Mouse (Mus musculus) cerebellum, postnatal 36 days (tissue): ENCODE measurements around the gene Dock1.

Source experiments
- DNase-seq, 2 experiments: peaks; one replicate each; pipeline ENCODE4 v3.0.0; 2021 to 2022; ENCODE audit warnings: mixed read lengths in 2 of 2

Gene Dock1

DNA sequence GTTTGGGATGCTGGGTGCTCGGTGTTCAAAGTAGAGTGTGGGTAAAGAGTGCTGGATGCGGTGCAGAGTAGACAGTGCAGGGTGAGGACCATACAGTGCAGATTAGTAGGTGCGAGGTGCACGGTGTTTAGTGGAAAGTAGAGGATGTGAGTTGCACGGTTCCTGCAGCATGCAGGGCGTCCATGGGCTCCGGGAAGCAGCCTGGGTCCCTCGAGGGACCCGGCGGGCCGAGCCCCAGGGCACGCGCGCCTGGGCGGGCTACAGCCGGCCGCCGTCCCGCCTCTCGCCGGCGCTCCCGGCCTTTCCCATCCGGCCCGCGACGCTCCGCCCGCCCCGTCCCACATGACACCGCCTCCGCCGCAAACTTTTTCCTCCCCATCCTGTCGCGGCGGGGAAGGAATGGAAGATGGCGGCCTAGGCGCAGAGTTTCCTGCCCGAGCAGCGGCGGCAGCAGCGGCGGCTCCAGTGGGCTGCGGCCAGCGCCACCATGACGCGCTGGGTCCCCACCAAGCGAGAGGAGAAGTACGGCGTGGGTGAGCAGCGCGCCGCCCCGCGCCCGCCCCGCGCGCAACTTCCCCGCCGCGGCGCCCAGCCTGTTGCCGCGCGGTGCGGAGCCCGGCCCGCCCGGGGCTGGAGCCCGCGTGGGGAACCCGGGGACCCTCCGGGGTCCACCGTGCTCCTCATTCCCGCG lies at the start of gene Dock1:
Gene Dock1 (plus strand): TSS at position 343 of the 691 bp plus-strand sequence.
- DNase-seq: peak; percentile 10 to 26

DNA sequence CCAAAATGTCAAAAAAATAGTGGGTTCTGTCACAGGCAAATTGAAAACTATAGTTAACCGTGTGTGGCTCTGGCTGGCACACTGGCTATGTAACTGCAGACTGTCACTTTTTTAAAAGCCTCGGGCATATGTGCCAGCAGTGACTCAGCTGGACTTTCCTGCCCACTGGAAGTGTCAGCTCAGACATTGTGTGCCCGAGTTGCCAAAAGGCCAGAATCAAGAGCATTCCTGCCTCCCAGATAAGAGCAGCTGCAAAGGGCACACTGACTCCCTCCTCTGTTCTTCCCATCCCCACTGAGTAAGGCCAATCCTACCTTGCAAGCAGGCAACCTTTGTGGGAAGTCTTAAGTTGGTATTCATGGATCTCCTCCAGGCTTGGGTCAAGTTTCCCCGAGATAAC lies 42.5 kb upstream of the Dock1 start:
- no peak for DNase-seq

DNA sequence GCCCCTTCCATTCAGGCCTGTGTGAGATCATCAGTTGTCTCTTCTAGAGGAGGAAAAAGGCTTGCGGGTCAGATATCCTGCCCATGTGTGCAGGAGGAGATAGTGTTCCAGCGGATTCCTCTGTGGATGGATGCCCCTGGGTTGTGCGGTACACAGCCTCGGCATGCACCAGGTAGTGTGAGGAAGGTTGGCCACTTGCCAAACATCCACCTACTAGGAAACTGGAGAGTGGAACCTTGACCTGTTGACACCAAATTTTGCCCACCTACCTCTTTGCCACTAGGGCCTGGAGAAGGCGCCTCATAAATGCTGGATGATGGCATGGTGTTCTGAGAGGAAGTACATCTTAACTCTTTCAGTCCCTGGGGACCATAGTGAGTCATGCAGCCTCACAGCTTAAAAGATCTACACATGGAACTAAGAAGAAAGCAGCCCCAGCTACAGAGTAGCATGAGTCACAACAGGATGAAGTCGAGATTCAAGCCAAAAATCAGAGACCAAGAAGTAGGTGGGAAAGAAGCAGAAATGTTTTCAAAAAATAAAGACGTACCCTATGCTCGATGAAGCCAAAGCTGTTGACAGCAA lies 20.1 kb upstream of the Dock1 start:
- no peak for DNase-seq

DNA sequence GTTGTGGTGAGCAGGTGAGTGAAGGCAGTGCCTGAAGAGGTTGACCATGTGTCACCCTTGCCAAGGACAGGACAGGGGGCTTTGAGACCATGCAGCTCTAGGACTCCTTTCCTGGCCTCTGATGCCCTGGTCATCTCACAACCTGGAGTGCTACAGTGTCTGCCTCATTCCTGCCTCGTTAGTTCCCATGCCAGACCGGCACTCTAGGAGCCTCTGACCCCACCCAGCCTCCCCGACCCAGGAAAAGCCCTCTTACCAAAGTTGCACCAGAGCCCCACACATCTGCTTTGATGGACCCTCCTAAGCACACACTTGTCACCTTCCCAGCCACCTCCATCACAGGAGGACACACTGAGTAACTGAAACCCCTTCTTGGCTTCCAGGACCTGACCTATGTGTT lies 19.4 kb upstream of the Dock1 start:
- no peak for DNase-seq

DNA sequence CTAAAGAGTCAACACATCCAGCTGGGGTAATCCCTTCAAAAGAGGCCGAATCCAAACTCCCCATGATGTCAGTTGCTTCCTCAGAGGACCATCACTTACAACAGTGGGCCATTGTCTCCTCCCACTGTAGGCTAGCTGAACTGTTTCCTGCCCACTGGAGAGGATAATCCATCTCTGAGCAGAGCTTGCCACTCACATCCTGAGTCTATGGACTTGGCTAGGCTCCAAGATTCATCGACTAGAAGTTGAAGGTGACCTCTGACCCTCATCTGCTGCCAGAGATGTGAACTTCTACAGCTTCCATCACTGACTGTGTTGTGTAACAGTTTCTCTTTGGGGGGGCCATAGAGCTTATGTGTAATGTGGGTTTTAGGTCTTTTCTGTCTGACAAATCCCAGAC lies 7.2 kb upstream of the Dock1 start:
- no peak for DNase-seq

DNA sequence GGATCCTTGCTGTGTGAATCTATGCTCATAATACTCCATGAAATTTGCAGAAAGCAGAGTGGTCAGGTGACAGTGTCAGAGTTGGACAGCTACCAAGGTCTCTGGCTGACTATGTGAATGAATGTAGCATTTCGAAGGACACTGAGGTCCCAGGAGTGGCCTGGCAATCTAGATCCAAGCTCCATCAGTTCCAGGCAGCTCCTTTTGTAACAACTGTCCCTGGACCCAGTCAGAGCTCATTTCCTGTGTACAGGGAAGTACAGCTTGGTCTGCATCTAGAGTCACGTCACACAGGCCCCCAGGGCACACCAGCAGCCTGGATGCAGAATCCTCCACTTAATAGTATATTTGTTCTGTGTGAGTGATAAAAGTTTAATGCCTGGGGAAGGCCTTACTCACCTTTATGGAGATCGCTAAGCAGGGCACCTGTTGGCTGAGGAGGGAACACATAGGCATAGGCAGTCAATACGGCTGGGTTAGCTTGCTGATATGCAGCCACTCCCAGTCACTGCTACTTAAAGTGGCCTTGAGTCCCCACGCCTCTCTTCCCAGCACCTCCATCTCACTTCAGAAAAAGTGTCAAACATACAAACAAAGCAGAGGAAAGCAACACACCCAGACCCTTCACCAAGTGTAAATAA lies 4.7 kb upstream of the Dock1 start:
- DNase-seq: no peak

DNA sequence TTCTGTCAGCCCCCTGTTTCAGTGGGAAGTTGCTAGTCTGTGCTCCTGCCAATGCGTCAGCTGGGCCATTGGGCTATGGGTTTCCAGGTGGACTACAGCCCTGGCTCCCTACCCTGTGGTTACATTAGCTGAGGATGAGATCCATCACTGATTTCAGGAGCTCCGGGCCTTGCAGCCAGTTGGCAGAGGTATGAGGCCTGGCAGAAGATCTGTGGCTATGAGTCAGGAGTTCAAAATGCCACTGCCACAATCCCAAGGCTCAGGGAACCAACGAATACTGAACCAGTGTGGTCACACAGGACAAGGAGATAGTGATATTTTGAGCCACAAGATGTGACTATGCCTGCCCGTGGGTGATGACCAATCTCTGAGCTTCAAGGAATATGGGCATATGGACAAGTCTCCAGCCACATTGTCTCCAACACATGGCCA lies 3.2 kb upstream of the Dock1 start:
- DNase-seq: peak; percentile 24 to 36

DNA sequence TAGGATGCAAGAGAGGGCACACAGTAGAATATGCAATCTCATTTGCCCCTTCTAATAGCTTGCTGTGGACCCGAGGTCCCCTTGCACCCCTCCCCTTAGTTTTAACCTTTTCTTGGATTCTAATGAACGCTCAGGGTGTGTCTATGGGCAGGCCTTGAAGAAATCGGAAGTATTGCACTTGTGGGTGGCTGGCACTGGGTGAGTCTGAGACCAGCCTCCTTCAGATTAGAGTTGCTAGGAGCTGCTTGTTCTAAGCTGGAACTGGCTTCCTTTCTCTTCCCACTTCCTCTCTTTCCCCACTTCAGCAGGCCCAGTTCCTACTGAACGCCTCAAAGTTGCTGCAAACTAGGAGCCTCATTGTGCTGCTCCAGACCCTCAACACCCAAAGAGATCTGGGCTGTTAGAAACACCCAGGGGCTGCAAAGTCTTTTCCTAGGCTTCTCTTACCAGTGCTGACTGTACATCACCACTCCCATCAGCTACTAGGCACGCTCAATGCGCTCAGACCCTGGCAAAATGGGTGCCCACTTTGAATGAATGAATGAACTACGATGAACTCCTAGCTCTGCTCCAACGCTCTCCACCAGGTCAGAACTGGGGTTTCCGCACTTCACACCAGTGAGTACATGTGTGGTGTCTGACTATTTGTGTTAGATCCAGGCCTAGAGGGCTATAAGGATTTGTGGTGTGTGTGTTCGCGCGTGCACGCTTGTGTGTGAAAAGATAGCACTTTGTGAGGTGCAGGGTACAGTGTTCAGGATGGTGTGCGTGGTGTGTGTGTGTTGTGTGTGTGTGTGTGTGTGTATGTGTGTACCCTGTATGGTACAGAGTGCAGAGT lies 761 bp upstream of the Dock1 start:
- DNase-seq: no peak

DNA sequence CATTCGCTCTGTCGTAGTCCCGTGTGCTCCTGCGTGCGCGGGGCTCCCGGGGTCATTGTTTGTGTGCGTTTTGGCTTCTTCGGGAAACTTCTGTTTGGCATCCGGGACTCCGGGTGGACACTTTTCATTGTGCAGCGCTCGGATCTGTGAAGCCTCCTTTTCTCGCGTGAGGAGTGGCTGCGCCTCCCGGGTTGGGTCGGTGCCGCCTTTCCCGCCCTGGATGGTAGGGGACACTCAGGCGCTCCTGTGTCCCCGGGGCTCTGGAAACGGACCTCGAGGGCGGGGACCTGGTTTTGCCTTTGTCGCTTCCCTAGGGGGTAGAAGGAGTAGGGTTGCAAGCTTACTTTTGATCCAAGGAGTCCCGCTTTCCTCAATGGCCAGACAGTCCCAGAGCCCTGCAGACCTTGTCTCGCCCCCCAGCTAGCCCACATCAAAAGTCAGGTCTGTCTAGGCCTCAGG lies 578 bp downstream of the Dock1 start:
- DNase-seq: no peak

DNA sequence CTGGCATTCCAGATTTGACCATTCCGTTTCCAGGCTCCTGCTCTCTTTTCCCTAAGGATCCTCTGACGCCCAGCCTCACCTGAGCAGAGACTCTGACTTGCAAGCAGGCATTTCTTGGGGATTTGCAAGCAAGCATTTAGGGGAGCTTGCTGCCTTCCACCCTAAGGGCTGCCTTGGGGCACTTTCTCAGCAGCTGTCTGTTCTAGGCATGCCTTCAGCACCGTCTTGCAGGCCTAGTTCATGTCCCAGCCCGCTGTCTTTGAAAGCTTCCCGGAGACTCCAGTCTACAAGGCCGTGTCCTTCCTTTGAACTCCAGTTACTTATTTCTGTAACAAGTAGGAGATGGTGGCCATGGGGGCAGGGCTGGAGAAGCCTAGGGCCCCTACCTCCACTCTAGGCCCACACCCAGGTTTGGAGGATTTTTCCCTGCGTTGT lies 1.0 kb downstream of the Dock1 start:
- no peak for DNase-seq

DNA sequence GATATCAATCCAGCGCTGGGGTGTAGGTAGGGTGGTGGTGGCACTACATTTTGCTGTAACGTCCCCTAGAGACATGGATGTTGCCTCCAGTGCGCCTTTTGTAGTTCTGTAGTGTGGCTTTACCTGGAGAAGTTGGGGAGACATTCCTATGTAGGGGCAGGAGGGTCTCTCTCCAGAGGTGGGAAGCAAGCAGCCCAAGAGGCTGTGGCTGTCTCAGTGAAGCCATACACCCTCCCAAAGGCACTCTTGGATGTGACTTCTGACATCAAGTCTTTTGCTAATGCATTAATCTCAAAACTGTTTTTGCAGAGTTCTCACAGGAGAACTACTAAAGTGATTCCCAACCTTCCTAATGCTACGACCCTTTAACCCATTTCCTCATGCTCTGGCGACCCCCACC lies 2.7 kb downstream of the Dock1 start:
- no peak for DNase-seq

DNA sequence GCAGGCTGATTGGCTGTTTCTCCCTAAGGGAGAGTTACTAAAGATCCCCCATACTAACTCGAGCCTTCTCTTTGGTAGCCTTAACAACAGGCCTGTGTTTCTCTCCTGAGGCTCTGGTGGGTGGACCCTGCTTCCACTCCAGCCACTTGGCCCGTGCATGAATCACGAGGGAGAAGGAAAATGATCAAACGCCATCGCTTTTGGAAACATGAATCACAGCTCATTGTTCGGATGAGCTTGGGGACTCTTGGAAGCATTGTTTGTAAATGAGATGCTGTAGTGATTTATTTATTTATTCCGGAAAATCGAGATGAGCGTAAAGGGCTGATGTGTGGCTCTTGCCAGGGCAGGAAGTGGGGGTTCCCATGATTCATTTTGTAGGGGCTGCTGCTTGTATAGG lies 3.5 kb downstream of the Dock1 start:
- DNase-seq: no peak

DNA sequence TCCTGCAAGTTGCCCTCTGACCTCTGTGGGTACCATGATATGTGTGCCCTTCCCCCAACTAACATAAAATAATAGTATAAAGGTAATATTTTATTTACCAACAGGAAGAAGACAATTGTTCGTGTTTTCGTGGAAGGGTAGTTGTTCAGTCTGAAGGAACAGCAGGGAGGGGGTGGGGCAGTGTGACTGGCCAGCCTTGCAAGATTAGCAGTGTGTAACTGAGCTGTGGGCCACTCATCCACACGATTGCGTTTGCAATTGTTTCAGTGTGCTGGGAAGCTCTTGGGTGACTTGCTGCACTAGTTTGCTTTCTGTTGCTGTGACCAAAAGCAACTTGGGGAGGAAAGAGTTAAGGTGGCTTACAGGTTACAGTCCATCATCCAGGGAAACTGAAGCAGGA lies 7.4 kb downstream of the Dock1 start:
- no peak for DNase-seq

DNA sequence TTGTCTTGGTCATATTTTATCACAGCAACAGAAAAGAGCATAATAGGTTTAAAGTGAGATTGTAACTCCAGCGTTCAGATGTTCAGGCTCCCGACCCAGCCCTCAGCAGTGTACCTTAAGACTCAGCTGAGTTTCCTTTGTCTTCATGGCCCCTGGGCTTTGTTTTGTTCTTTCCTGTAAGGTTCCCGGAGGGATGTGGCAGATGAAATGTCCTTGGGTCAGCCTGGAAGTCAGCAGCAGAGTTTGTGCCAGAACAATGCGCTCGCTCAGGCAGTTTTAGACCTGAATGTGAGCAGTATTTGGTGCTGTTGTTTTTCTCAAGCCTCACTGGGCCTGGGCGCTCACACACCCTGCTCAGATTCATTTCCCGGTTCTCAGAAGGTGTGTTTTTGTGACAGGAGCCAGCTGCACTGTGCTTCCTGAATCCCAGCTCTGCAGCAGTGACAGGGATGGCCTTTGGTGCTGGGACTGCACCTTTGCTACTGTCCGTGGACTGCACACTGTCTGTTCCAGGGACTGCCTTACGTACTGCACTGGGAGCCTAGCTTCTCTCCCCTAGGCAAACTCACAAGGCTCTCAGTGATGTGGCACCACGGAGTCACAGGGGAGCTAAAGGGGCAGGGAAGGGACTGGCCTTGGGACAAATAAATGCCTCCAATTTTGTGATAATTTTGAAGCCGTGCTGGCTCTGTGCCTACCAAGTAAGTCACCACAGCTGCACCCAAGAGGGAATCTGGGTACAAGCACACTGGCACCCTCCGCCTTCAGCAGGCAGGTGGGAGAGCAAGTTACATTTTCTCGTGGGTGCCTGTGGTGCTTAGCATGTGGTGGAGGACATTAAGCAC lies 9.1 kb downstream of the Dock1 start:
- no peak for DNase-seq

DNA sequence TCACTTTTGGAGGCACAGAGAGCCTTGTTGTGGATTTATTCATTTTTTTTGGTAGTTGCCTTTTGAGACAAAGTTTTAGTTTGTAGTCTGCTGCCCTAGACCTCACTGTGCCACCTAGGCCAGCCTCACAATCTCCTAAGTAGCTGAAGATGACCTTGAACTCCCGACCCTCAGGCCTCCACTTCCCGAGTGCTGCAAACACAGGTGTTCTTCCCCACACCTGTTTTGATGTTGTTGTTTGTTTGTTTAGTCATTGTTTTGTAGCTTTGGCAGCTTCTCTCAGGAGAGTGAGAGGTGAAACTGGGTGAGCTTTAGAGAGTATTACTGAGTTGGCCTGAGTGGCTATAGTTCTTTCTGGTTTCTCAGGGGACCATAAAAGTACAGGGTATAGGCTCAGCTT lies 9.7 kb downstream of the Dock1 start:
- DNase-seq: no peak

DNA sequence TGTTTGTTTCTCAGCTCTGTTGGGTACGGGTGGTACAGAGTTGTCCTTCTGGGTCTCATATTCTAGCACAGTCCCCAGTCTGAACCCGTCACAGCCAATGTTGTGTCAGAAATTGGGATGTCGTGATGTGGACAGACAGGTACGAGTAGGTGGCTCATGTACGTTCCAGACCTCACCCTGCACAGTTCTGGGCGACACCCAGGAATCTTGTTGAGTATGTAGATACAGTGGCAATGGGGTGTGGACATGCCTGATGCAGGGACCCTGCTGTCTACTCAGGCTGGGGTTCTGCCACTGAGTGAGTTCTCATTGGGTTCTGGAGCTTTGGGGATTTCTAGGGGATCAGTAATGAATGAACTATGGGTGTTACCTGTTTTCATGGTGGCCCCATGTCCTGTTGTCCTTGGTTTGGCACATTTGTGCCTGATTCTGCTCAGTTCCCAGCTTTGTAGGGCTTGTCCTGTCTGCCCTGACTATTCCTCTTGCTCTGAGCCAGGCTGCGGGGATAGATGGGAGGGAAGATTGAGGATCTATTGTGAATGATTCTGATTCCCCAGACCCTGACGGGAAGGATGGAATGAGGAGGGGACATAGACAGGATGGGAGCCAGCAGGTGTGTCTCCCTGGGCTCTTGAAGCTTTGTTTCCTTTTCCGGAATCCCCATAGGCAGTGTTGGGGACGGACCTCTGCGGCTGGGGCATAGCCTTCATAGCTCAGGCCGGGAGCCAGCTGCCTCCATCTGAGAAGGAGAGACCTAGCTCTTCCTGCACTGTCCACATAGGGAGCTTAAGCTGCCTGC lies 11.5 kb downstream of the Dock1 start:
- DNase-seq: no peak

DNA sequence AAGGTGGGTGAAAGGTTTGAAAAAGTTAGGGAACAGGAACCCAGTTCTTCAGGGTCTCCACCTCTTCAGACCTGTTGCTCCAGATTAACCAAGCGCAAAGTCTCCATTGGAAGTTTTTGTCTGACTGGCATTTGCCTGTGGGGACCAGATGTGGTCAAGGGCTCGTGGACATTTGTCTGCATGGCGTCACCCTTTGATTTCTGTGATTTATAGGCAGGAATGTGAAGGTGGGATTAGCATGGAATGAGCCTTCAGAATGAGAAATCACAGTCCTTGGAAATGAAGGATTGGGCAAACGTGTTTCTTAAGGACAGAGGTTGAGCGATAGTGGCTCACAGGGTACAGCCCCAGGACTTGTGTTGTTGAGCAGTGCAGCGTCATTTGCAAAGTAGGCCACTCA lies 17.9 kb downstream of the Dock1 start:
- no peak for DNase-seq

DNA sequence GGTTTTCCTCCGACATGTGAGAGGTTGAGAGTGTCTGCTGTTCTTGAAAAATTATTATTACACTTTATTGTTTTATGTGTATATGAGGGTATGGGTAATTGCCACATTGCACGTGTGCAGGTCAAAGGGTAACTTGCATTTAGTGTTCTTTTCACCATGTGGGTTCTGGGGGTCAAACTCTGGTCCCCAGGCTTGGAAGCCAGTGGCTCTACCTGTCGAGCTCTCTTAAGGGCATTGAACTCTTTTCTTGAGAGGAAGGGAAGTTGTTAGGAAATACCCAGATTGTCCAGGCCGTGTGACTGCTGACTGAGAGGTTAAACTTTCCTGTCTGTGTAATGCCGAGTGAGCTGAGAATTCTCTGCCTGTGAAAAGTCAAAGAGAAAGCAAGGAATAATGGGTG lies 19.7 kb downstream of the Dock1 start:
- DNase-seq: no peak

DNA sequence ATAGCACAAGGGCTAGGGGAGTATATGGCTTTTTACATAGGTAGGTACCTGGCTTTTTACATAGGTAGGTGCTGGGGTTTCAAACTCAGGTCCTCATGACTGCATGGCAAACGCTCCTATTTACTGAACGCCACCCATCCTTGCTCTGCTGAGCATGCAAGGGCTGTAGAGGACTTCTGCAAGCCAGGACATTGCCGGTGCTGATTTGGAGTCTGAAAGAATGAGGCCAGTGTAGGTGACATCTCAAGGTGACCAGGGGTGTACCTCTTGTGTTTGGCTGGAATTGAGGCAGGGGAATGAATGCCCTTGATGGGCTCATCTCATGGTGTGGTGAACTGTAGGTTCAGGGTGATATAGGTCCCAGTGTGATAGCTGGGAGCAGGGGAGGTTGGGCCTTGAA lies 20.4 kb downstream of the Dock1 start:
- DNase-seq: no peak

DNA sequence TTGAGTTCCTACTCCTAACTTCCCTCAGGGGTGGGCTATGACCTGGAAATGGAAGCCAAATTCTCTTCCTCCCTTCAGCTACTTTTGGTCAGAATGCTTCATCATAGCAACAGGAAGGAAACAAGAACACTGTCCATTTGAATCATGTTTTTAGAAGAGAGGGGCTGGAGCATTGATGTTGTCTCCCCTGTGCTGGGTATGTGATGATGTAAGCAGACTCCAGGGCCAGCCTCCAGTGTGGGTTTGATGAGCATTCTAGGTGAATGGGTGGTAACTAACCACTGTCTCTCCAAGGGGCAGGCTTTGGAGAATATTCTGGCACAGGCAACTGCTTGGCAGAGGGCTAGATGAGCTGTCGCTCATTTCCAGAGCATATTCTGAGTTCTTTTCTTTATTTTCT lies 22.9 kb downstream of the Dock1 start:
- DNase-seq: no peak

DNA sequence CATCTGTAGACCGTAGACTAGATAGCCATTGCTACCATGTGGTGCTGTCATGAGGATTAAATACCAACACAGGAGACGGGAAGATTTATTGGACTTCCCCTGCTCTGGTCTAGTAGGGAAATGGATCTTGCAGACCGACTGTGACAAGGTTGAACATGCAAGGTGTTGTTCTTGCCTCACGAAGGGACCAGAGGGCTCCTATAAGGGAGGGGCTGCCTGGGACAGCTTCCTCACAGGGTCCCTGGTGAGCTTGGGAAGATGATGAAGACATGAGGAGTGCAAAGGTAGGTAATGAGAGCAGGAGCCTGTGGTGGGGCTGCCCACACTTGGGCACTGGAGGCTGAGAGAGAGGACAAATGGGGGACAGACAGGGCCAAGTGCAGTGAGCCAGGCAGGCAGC lies 25.0 kb downstream of the Dock1 start:
- no peak for DNase-seq
